Mouse (Mus musculus) ovary, adult 10 weeks (tissue): ENCODE measurements around the gene Grm4. TPM values are rescaled to one million over a fixed set of nuclear protein-coding genes. Genes with fewer than 3 reads are reported as not detected.

Experiments
- polyA plus RNA-seq: library from polyadenylated mRNA; stranded (reverse); fragments of 350-450 nt; fragmentation: Illumina TruSeq; extraction: RNeasy Lipid Tissue Mini Kit (QIAGEN cat#74804); gene quantifications from one replicate; pipeline ENCODE4 v1.2.3, GENCODE M21; 2014

Grm4 gene
- not detected for polyA plus RNA-seq

DNA sequence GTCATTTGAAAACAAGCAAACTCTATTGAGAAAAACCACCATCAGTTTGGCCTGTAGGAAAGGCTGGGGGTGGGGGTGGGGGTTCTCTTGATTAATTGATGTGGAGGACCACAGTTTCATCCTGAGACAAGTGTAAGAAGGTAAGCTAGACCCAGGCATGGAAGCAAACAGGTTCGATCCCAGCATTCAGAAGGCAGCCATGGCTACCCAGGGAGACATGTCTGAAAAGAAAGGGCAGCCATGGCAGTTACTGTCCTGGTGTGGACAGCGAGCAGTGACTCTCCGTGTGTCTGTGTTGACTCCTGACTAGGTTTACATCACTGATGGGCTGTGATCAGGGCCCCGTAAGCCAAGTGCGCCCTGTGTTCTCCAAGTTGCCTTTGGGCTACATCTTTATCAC lies at the start of gene Grm4:
Gene Grm4 (minus strand): TSS at position 101 of the 400 bp plus-strand sequence.

GRCm38 (mm10) chr17:27565163-27565941 lies 44.1 kb upstream of the Grm4 start, which contains the start of gene AI413582:
Gene AI413582 (minus strand): TSS chr17:27565756.

GRCm38 (mm10) chr17:27556315-27557011 lies 35.3 kb upstream of the Grm4 start, which contains the start of gene Hmga1:
Gene Hmga1 (plus strand): TSS chr17:27556497.

Other genes with a start within 250 kb of the Grm4 start
- gene Hmga1, start 35.1 kb upstream of the Grm4 start, polyA plus RNA-seq: 4.3 TPM
- gene AI413582, start 44.4 kb upstream of the Grm4 start, polyA plus RNA-seq: not detected
- gene Nudt3, start 102.1 kb upstream of the Grm4 start, polyA plus RNA-seq: 24.2 TPM
- not detected for gene RPS10-NUDT3, start 113.8 kb upstream of the Grm4 start, polyA plus RNA-seq
- 50.7 TPM for gene Rps10, start 115.3 kb upstream of the Grm4 start, polyA plus RNA-seq
- not detected for gene Pacsin1, start 134.1 kb upstream of the Grm4 start, polyA plus RNA-seq
- not detected for gene Spdef, start 207.6 kb upstream of the Grm4 start, polyA plus RNA-seq